Mouse (Mus musculus) 3134 (cell line): Measurements from ENCODE around the gene Acly.
A peak's percentile ranks its signal among the peaks of the same experiment; 100 is the strongest.

Experiments
- DNase-seq: peaks from one replicate; pipeline ENCODE4 v3.0.0-alpha.2; 2011; ENCODE audit warnings: low spot score; ENCODE audit not compliant: insufficient read length; ENCODE audit errors: extremely low read depth

Gene Acly

DNA sequence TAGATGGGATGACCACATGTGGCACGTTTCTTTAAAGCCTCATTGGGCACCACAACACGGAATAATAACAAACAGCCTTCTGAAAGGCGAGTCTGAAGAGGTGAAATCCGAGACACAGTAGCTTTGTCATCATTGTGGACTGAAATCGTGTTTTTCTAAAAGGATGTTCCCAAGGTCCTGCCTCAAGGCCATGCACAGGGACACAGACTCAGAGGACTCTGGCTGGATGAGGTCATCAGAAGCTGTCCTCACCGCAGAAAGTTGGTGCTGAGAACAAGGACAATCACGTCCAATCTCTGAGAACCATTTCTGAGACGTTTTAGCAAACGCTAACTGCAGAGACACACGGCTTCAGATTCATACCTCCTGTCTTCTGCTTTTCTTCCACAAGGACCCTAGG is 14.1 kb downstream of the Acly start:
- DNase-seq = no peak

DNA sequence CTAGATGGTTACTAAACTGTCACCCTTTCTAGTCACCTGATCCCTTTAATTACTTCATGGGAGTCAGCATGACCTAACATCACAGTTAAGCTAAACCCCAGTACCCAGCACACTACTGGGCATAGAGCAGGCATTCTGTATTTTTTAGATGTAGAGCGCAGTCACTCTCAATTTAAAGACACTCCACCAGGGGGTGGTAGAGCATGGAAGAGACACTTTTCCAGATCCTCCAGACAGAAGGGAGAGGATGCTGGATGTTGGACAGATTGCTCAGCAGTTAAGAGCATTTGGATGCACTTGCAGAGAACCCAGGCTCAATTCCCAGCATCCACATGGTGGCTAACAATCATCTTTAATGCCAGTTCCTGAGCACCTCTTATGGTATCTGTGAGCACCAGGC is 15.4 kb downstream of the Acly start:
- no peak for DNase-seq

DNA sequence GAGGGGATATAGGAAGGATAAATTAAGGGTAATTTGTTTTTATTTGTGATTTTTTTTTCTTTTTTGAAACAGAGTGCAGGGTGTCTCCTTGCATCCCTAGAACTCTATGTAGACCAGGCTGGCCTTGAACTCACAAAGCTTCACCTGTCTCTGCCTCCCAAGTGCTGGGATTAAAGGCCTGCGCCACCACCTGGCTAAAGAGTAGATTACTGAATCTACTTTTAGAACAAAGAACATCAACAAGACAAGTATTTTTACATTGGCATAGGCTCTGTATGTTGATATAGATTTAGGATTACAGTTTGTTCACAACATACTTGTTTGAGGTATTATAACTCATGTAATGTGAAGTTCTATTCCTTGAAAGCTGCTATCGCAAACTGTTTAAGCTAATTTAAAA is 17.2 kb downstream of the Acly start:
- DNase-seq = no peak

- DNase-seq = no peak
Observed at GRCm38 (mm10) chr11:100505997-100506396, 21.8 kb downstream of the Acly start.

DNA sequence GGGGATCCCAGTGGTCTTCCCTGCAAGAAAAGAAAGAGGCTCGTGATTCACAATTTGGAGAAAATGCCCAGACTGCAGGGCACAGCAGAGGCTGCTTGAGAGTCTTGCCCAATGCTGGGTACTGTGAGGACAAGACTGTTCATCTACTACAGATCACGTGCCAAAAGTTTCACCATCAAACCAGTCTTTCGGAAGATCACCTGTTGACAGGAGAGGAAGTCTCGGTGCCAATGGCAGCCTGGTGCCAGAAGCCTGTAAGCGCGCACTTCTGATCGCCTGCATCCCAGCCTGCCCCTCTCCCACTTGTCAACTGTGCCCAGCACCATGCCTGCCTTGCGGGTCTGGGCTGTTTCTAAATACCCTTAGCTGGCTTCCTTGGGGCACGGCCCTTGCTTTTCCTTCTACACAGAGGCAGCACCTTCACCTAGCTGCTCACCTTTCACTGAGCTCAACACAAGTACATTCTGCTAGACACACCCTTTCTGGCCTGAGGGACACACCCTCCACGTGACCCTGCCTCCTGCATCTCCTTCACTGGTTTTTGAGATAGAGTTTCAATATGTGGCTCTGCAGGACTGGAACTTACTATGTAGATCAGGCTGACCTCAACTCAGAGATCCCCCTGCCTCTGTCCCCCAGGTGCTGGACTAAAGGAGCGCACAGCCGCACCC is 22.7 kb downstream of the Acly start:
- no peak for DNase-seq

- no peak for DNase-seq
Observed at GRCm38 (mm10) chr11:100501321-100501720, 26.5 kb downstream of the Acly start.

GRCm38 (mm10) chr11:100500651-100501050 is 27.1 kb downstream of the Acly start:
- DNase-seq = no peak

- no peak for DNase-seq
Observed at GRCm38 (mm10) chr11:100500241-100500640, 27.6 kb downstream of the Acly start.

GRCm38 (mm10) chr11:100493771-100494170 is 34.0 kb downstream of the Acly start:
- no peak for DNase-seq

GRCm38 (mm10) chr11:100490951-100491350 is 36.8 kb downstream of the Acly start:
- no peak for DNase-seq

- no peak for DNase-seq
Observed at GRCm38 (mm10) chr11:100485801-100486538, 41.8 kb downstream of the Acly start.

DNA sequence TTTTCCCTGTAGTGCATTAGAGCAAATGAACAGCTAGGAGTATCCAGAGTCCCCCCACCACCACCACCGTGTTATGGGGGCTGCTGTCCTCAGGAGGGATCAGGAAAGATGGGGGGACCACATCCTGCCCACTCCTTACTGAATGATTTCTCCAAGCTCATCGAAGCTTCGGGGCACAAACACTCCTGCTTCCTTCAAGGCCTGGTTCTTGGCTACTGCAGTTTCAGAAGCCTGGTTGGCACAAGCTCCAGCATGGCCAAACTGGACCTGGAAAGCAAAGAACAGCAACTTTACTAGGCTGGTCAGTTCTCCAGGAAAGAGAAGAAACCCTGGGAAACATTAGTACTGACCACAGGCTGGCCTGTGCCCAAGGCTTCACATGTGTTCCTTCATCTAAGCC is 43.3 kb downstream of the Acly start:
- DNase-seq = no peak

DNA sequence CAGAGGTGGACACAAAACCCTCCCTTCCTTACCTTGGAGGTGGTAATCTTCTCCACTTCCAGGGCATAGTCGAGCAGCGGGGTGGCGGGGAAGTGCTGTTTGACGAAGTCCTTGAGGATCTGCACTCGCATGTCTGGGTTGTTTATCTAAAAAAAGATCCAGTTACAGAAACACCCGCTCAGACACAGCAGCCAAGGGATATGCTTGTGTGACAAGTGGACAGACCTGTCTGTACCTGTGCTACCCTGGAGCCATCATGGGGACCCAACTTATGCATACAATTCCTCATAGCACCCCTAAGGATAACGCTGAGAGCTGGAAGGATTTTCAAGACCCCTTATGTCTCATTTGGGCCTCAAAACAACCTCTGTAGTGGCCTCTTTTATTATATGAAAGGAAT is 48.6 kb downstream of the Acly start:
- no peak for DNase-seq

- DNase-seq = no peak
Observed at GRCm38 (mm10) chr11:100476281-100476680, 51.5 kb downstream of the Acly start.

DNA sequence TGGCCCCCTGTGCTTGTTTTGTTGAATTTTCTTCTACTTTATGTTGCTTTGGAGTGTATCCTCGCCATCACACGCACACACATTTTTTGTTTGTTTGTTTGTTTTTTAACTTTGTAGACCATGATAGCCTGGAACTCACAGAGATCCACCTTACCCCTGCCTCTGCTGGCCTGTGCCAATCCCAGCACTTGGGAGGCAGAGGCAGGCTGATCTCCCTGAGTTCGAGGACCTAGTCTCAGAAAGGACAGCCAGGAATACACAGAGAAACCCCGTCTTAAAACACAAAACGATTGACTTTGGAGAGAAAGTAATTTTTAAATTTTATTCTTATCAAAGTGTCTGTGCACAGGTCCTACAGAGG is 54.9 kb downstream of the Acly start:
- DNase-seq = no peak

- peak; percentile 98 for DNase-seq
Observed at GRCm38 (mm10) chr11:100472197-100472934, 55.4 kb downstream of the Acly start, which contains the start of gene Klhl11. Gene Klhl11, minus strand, starts transcription at chr11:100472741.

DNA sequence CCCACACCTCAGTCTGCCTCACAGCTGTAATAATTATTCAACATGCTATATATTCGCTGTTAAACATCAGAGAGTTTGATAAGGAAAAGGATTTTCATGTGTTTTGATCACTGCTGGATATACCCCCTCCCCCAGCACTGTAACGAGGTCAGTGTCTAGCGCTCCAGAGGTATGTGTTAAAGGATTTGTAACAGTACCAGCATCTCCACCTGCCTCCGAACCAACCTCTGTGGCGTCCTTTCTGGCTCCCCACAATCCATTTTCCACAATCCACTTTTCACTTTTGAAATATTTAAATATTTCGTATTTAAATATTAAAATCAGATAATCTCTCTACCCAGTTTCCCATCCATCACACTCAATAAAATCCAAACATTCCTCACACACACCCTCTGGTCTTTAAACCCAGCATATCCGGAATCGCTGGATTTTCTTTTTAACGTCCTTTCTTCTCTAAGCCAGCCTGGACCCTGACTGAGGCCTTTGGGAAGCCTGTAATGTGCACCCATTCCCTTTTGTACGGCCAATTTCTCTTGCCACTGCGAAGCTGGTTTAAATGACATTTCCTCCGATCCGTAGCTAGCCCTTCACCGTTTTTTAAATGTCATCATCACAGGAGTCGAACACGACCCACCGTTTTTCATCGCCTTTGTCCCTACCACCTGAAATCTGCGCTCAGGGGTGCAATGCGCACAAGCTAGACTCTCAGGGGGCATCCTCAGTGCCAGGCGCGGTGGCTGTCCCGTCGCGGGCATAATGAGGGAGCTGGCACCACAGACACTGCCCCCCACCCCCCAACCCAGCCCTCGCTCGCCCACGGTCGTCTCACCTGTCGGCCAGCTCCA is 56.2 kb downstream of the Acly start:
- no peak for DNase-seq

DNA sequence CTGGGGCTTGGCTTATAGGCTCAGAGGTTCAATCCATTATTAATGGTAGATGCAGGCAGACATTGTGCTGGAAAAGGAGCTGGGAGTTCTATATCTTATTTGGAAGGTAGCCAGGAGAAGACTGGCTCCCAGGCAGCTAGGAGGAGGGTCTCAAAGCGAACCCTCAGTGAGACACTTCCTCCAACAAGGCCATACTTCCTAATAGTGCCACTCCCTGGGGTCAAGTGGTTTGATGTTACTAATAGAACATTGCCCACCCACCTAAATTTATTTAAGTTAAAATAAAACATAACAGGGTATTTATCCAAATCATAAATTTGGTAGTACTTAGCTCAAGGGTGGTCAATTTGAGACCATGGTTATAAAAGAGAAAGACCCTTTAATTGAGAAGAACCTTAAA is 62.0 kb downstream of the Acly start:
- no peak for DNase-seq

DNA sequence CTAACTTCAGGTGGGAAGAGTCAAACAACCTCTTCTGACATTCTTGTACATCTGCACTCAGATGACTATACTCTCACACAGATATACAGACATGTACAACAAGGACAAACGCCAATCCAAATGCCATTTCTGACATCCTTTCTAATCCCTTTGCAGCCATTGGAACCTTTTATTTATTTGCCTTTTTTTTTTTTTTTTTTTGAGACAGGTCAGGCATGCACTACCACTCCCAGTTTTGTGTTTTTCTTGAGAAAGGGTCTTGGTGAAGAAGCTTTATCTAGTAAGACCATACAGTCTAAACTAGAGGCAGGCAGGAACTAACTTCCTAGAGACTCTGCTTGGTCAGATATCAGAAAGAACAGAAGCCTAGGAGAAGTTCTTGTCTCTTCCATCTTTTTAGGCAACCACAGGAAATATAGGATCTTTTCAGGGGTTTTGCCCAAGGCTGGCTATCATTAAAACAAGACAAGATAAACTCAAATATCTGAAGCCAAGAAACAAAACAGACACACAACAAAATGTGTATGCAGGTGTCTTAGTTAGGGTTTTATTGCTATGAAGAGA is 62.5 kb downstream of the Acly start:
- DNase-seq = no peak

- DNase-seq = no peak
Observed at GRCm38 (mm10) chr11:100462699-100463098, 65.1 kb downstream of the Acly start.

GRCm38 (mm10) chr11:100457711-100458110 is 70.1 kb downstream of the Acly start:
- DNase-seq = no peak
